Mouse (Mus musculus): ENCODE data around the gene Gpr165. TPM values are rescaled to one million over a fixed set of nuclear protein-coding genes. Genes with fewer than 3 reads are reported as not detected.

Gene Gpr165
- total RNA-seq (2023) = not detected

GRCm38 (mm10) chrX:96712907-96713774 lies at the start of gene Gpr165:
Gpr165 (plus strand) TSS chrX:96713441.

Data from CD8-positive naive resting alpha-beta T cell, adult 57 days (primary cell).